Mouse (Mus musculus): ENCODE data around the gene Trpc5. TPM values are rescaled to one million over a fixed set of nuclear protein-coding genes. Genes with fewer than 3 reads are reported as not detected.

Trpc5 gene
- not detected in 2 replicates for polyA plus RNA-seq (2012)

- no peak for TF ChIP-seq GATA1 (IDR thresholded peaks at IDR 0.05; ENCODE audit: low read length)
Measured at GRCm38 (mm10) chrX:144688142-144688206, at the start of gene Trpc5. Trpc5 (minus strand) TSS chrX:144688180.

DNA sequence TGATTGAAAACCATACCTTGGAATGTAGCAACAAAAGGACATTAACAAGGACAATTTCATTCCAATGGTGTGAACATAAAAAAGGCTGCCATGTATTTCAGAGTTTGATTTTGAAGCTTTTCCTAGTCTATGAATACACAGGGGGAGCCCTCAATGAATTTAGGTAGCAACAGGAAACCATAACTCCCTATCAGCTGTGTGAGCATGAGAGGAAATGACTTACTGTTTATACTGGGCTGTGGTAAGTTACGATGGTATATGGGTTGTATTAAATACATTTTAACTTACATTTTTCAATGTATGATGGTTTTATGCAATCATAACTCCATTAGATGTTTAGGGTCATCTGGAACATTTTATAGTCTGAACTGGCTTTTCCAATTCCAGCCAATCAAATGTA lies 28.4 kb upstream of the Trpc5 start:
- no peak for TF ChIP-seq GATA1 (IDR thresholded peaks at IDR 0.05; ENCODE audit: low read length)

DNA sequence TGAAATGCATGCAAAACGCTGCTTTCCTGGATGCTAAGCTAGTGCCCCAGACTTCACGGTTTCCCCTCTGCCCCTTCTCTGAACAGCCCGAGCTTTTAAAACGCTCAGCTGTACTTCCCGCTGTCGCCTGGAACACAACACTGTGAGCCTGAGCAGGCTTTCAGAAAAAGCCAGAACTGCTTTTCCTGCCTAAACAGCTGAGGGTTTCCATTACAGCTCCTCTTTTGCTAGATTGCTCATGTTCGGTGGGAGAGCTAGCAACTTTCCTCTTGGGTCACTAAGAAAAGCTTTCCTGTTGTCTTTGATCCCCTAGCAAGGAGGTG lies 1.8 kb upstream of the Trpc5 start:
- no peak for TF ChIP-seq GATA1 (IDR thresholded peaks at IDR 0.05; ENCODE audit: low read length)

DNA sequence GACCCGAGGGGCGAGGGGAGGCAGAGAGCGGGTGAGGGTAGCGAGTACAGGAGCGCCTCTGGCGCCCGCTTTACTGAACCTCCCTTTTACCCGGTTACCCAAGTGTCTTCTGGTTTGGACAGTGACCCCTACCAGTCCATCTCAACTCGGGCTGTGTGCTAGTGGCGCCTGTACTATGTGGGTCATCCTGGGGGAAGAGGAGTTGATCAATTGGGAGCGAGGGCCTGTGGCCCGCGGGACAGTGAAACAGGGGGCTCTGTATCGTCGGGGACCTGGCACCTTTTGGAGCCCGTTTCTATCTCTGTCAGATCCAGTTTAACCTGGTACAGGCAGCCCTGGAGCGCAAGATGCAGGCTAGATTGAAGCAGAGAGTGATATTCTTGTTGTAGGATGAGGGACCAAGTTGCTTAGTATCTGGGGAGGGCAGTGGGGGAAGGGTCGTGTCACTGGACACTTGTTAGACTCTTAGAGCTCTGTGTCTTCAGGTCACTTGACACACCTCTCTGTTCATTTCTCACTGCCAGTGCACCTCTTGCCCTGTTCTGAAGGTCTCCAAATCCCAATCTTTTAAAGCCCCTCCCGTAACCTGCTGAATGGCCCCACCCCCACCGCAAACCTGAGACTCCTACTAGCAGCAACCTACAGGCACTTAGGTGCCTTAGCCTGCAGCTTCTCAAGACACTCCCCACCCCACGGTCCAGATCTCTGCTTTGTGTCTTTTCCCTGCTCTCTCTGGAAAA lies 1.3 kb upstream of the Trpc5 start:
- no peak for TF ChIP-seq GATA1 (IDR thresholded peaks at IDR 0.05; ENCODE audit: low read length)

- no peak for TF ChIP-seq GATA1 (IDR thresholded peaks at IDR 0.05; ENCODE audit: low read length)
Measured at GRCm38 (mm10) chrX:144688207-144689118, 483 bp upstream of the Trpc5 start, which contains the start of gene Rtl4. Rtl4 (plus strand) TSS chrX:144688907.

DNA sequence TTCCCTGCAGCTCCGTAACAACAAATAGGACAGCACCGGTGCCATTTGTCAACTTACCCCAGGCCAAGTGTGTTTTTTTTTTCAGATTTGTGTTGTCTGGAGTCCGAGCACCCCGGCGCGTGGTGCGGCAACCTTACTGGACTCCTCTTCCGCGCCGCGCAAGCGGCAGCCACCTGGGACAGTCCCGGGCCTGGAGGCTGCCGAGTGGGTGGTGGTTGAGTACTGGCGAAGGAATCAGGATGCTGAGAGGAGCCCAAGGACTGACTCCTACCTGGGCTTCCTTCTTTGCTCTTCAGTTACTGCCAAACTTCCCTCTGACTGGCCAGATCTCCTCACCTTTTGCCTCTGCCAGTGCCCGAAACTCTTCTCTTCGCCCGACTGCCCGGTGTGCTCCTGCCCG lies 238 bp downstream of the Trpc5 start:
- TF ChIP-seq GATA1 (IDR thresholded peaks at IDR 0.05; ENCODE audit: low read length), result no peak

GRCm38 (mm10) chrX:144652196-144652595 lies 35.8 kb downstream of the Trpc5 start:
- TF ChIP-seq GATA1 (IDR thresholded peaks at IDR 0.05; ENCODE audit: low read length), result no peak

DNA sequence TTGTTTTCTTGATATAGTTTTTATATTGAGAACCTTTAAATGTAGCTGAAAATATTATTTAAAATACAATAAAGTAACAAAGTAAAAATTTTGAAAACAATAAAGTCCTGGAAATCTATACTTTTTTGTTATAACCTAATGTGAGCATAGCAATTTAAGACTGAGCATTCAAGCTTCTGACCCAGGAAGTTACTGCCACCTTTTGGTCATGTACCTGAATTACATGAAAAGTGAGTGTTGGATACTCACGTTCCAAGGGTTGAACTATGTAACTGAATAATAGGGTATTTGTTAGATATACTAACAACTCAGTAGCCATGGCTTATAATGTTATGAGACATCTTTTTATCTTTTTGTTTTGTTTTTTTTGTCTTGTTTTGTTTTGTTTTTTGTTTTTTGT lies 42.6 kb downstream of the Trpc5 start:
- no peak for TF ChIP-seq GATA1 (IDR thresholded peaks at IDR 0.05; ENCODE audit: low read length)

- TF ChIP-seq GATA1 (IDR thresholded peaks at IDR 0.05; ENCODE audit: low read length), result no peak
Measured at GRCm38 (mm10) chrX:144644756-144645155, 43.2 kb downstream of the Trpc5 start.

DNA sequence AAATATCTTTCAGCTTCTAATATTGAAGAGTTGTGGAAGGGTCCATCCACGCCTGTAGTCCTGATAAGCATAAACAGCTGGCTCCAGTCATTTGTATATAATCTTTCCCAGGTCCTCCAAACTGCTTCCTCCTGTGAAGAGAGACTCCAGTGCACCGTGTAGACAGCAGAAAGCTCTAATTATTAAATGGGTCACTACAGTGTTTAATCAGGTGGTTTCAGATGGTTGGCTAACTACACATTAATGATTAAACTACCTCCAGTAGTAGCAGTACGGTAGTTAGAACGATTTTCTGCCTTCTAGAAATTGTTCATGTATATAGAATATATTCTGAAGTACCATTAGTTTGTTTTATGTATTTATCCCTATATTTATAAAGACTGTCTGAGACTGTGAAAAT lies 75.2 kb downstream of the Trpc5 start:
- TF ChIP-seq GATA1 (IDR thresholded peaks at IDR 0.05; ENCODE audit: low read length), result no peak

GRCm38 (mm10) chrX:144536431-144536830 lies 151.5 kb downstream of the Trpc5 start:
- TF ChIP-seq GATA1 (IDR thresholded peaks at IDR 0.05; ENCODE audit: low read length), result no peak

DNA sequence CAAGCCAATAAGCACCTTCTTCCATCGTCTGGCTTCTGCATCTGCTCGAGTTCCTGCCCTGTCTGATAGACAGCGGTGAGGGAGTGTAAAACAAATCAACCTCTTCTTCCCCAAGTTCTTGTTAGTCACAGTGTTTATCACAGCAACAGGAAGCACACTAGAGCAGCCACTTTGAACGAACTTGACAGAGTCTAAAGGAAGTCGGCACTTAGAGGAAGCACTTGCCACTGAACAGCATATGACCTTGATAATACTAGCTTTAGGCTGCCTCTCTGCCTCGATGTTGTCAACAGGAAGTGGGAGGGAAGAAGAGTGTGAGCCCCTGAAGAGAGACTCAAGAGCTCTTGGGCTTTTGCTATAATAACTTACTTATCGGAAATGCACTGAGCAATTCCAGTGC lies 161.9 kb downstream of the Trpc5 start:
- no peak for TF ChIP-seq GATA1 (IDR thresholded peaks at IDR 0.05; ENCODE audit: low read length)

- no peak for TF ChIP-seq GATA1 (IDR thresholded peaks at IDR 0.05; ENCODE audit: low read length)
Measured at GRCm38 (mm10) chrX:144523239-144523638, 164.7 kb downstream of the Trpc5 start.

DNA sequence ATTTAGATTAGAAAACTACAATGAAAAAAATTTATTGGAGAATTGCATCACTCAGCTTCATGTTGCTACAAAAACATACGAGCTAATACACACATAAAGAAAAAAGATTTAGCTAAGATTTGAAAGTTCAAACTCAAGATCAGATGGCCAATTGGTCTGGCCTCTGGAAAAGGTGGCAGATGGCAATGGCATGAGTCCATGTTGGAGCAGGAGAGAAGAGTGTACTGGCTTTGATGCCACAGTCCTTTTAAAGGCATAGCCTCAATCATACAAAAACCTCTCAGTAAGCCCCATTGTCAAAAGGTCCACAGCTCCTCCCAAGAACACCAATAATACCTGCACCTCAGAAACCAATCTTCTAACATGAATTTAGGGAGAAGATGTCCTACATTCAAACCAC lies 196.6 kb downstream of the Trpc5 start:
- no peak for TF ChIP-seq GATA1 (IDR thresholded peaks at IDR 0.05; ENCODE audit: low read length)

GRCm38 (mm10) chrX:144464416-144464815 lies 223.6 kb downstream of the Trpc5 start:
- TF ChIP-seq GATA1 (IDR thresholded peaks at IDR 0.05; ENCODE audit: low read length), result no peak

DNA sequence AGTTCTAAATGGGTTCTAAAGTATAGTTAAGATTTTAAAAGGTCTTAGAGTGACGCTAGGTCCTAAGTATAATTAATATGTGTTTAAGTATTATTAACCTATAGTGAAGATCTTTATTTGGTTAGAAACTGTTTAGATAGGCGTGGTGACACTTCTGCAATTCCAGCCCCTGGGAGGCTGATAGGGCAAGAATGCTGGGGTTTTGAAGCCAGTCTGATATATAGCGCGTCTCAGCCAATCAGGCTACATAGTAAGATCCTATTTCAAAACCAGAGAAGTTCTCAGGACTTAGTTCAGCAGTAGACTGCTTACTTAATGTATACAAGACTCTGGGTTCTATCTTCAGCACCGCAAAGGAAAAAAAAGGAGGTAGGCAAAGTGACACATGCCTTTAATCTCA lies 231.7 kb downstream of the Trpc5 start, which contains the start of gene Trpc5os:
Trpc5os (plus strand) TSS at position 301 of the 400 bp plus-strand sequence.
- no peak for TF ChIP-seq GATA1 (IDR thresholded peaks at IDR 0.05; ENCODE audit: low read length)

DNA sequence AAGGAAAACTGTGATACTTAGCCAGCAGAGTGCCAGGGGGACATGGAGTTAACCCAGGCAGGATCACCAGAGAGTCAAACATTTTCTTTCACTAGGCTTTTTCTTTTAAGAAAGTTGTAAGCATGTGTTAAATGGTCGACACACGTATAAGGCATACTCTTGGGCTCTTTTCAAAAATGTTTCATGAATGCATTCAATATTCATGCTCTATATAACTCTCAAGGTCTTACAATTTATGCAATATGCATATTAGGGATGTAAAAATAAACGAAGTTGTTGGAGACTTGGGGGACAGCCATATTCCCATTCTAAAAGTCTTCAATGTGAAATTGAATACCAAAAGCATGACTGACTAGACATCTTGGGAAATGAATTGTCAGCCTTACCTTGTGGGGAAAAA lies 264.1 kb downstream of the Trpc5 start:
- TF ChIP-seq GATA1 (IDR thresholded peaks at IDR 0.05; ENCODE audit: low read length), result no peak
